Mouse (Mus musculus): ENCODE measurements around the gene Msln.
A peak's percentile ranks its signal among the peaks of the same experiment; 100 is the strongest.

Msln gene

GRCm38 (mm10) chr17:25754241-25754640 lies at the start of gene Msln:
Gene Msln, minus strand, starts transcription at chr17:25754378.
- no peak for DNase-seq

GRCm38 (mm10) chr17:25802825-25803517 lies 48.8 kb upstream of the Msln start:
- DNase-seq = no peak

GRCm38 (mm10) chr17:25801029-25801428 lies 46.9 kb upstream of the Msln start:
- DNase-seq = peak in 1 of 2 experiments; percentile 56

GRCm38 (mm10) chr17:25796951-25797369 lies 42.8 kb upstream of the Msln start, which contains the start of gene Metrn:
Gene Metrn, minus strand, starts transcription at chr17:25797136.
- peak; percentile 84 to 87 for DNase-seq

GRCm38 (mm10) chr17:25796211-25796771 lies 42.1 kb upstream of the Msln start:
- no peak for DNase-seq

GRCm38 (mm10) chr17:25795609-25796092 lies 41.5 kb upstream of the Msln start, which contains the start of gene AC134908.4:
Gene AC134908.4, minus strand, starts transcription at chr17:25795659.
- no peak for DNase-seq

- no peak for DNase-seq
Observed at GRCm38 (mm10) chr17:25794998-25795397, 40.8 kb upstream of the Msln start.

- no peak for DNase-seq
Observed at GRCm38 (mm10) chr17:25794197-25794596, 40.0 kb upstream of the Msln start.

GRCm38 (mm10) chr17:25792615-25793014 lies 38.4 kb upstream of the Msln start, which contains the start of gene Fam173a:
Gene Fam173a, minus strand, starts transcription at chr17:25792901.
- peak; percentile 76 to 81 for DNase-seq

GRCm38 (mm10) chr17:25791843-25792527 lies 37.8 kb upstream of the Msln start:
- peak; percentile 63 to 76 for DNase-seq

GRCm38 (mm10) chr17:25791320-25791842 lies 37.2 kb upstream of the Msln start:
- DNase-seq = peak in 1 of 2 experiments; percentile 35

GRCm38 (mm10) chr17:25786781-25787504 lies 32.8 kb upstream of the Msln start:
- no peak for DNase-seq

GRCm38 (mm10) chr17:25786280-25786679 lies 32.1 kb upstream of the Msln start, which contains the start of gene Ccdc78:
Gene Ccdc78, plus strand, starts transcription at chr17:25786580.
- DNase-seq = no peak

- peak; percentile 89 to 91 for DNase-seq
Observed at GRCm38 (mm10) chr17:25785281-25785745, 31.1 kb upstream of the Msln start, which contains the start of gene Haghl. Gene Haghl, minus strand, starts transcription at chr17:25785673.

- DNase-seq = no peak
Observed at GRCm38 (mm10) chr17:25783861-25784574, 29.8 kb upstream of the Msln start.

- no peak for DNase-seq
Observed at GRCm38 (mm10) chr17:25783086-25783485, 28.9 kb upstream of the Msln start.

- DNase-seq = no peak
Observed at GRCm38 (mm10) chr17:25781339-25781738, 27.2 kb upstream of the Msln start.

- DNase-seq = no peak
Observed at GRCm38 (mm10) chr17:25777948-25778347, 23.8 kb upstream of the Msln start.

GRCm38 (mm10) chr17:25775318-25776062 lies 21.3 kb upstream of the Msln start:
- no peak for DNase-seq

GRCm38 (mm10) chr17:25773549-25774120 lies 19.5 kb upstream of the Msln start, which contains the start of gene Narfl:
Gene Narfl, plus strand, starts transcription at chr17:25773776.
- DNase-seq = peak; percentile 91 to 92

Measured in thymus, adult 18-20 months (tissue).